Mouse (Mus musculus) E14TG2a.4 (cell line): ENCODE data around the gene Cux2.

Experiments
- H3K27me3 ChIP-seq: 2 replicates; pipeline ENCODE4 v1.6.1; 2014; ENCODE audit warnings: low read length, control low read depth; ENCODE audit not compliant: insufficient read depth
- H3K36me3 ChIP-seq: 2 replicates; pipeline ENCODE4 v1.6.1; 2014; ENCODE audit warnings: low read length, control low read depth; ENCODE audit not compliant: insufficient read depth
- H3K4me1 ChIP-seq: replicated peaks from 2 replicates; pipeline ENCODE4 v1.6.1; 2014; ENCODE audit warnings: low read depth, low read length, control low read depth
- H3K4me3 ChIP-seq: replicated peaks from 2 replicates; pipeline ENCODE4 v1.5.1; 2014; ENCODE audit warnings: mild to moderate bottlenecking, low read length
- H3K9me3 ChIP-seq: 2 replicates; pipeline ENCODE4 v1.6.1; 2014; ENCODE audit warnings: low read length, control low read depth
- CTCF ChIP-seq: conservative IDR thresholded peaks from 2 replicates; pipeline ENCODE4 v1.5.1; 2014; ENCODE audit warnings: low read length
- NANOG ChIP-seq: IDR thresholded peaks from 2 replicates; pipeline ENCODE4 v1.6.1; 2014; ENCODE audit warnings: borderline replicate concordance, low read length, mixed read lengths
- POU5F1 ChIP-seq: IDR thresholded peaks from 2 replicates; pipeline ENCODE4 v1.6.1; 2014; ENCODE audit warnings: low read length, borderline replicate concordance

Gene Cux2

GRCm38 (mm10) chr5:122050017-122050831 is at the start of gene Cux2:
TSS of gene Cux2 (minus strand) at chr5:122050102.
- peak within 1 kb of the TSS; percentile 87 for H3K4me3 ChIP-seq

DNA sequence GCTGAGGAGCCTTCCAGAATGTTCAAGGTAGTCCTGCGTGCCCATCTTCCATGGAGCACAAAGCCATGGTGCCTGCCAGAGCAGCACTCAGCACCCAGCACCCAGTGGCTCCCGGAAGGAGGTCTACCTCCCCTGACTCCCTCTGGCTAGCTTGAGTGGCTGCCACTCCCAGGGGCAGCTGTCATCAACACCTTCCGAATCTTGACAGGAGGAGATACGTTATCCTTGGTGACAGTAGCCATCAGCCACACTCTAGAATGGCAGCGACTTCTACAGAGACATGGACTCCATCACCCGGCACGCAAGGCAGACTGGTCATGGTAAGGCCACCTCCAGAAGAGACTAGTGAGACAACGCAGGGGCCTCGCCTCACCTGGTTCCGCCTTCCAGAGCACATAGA is 44.5 kb upstream of the Cux2 start:
- no peak for TF ChIP-seq POU5F1
- no peak for TF ChIP-seq NANOG
- TF ChIP-seq CTCF: no peak
- Histone ChIP-seq H3K36me3 (no peaks in the 10 kb centered on the region), H3K4me3 (no peak overlapping the region)

More at GRCm38 (mm10) chr5:122050017-122050831, at the start of gene Cux2:
- H3K27me3 ChIP-seq: peaks cover 30% of the 10 kb centered on the region
- no peak for TF ChIP-seq POU5F1
- TF ChIP-seq NANOG: no peak
- no peak; the same call in 1 of the 2 replicates for TF ChIP-seq CTCF
- H3K9me3 ChIP-seq: no peaks in the 10 kb centered on the region
- peaks cover 46% of the 10 kb centered on the region for H3K4me1 ChIP-seq
- no peaks in the 10 kb centered on the region for H3K36me3 ChIP-seq

GRCm38 (mm10) chr5:122093734-122094133 is 43.8 kb upstream of the Cux2 start:
- peaks cover 2% of the 10 kb centered on the region; the same call in 1 of the 2 replicates for H3K4me1 ChIP-seq
- H3K4me3 ChIP-seq: no peak overlapping the region
- H3K9me3 ChIP-seq: peaks cover 11% of the 10 kb centered on the region
- TF ChIP-seq CTCF (no peak), POU5F1 (no peak), NANOG (no peak)
- H3K27me3 ChIP-seq: peaks cover 7% of the 10 kb centered on the region
- H3K36me3 ChIP-seq: no peaks in the 10 kb centered on the region

More for the DNA sequence above, 44.5 kb upstream of the Cux2 start:
- peaks cover 11% of the 10 kb centered on the region for H3K9me3 ChIP-seq
- peaks cover 4% of the 10 kb centered on the region; the same call in 1 of the 2 replicates for H3K4me1 ChIP-seq
- peaks cover 12% of the 10 kb centered on the region for H3K27me3 ChIP-seq

DNA sequence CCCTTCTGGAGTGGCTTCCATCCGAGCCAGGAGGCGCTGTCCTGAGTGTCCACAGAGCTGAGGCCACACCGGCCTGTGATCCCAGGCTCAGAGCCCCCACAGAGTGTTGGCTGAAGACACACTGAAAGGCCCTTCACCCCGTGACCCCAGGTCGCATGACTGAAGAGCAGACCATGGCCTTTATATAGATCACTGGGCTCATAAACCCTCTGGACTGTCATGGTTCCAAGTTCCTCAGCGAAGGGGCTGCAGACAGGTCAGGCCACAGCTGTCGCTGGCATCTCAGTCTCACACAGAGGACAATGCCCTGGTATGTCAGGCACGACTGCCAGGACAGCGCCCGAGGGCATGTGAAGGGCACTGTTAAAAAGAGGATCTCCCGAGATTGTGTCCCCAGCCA is 42.9 kb upstream of the Cux2 start:
- H3K9me3 ChIP-seq: peaks cover 11% of the 10 kb centered on the region
- peaks cover 7% of the 10 kb centered on the region for H3K27me3 ChIP-seq
- H3K36me3 ChIP-seq: no peaks in the 10 kb centered on the region
- H3K4me3 ChIP-seq: no peak overlapping the region
- TF ChIP-seq NANOG (no peak), CTCF (no peak), POU5F1 (no peak)
- H3K4me1 ChIP-seq: no peaks in the 10 kb centered on the region; the same call in 1 of the 2 replicates

DNA sequence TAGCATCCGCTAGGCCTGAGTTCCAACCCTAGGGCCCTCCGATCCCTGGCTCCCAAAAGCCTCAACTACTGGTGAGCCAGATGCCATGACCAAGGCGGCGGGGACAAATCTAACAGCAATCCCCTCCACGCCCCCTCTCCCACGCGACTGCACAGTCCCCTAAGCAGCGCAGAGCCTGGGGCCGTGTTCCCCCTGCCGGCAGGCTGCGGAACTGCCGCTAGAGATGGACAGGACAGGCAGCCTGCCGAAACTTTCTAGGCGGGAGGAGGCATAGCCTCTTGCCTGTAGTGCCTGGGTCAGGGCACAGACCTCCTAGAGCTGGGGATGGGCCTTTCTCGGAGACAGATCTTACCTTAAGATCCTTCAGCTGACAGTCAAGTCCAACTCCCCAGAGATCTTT is 41.2 kb upstream of the Cux2 start:
- TF ChIP-seq CTCF: peak; percentile 96
- no peak for TF ChIP-seq NANOG
- H3K9me3 ChIP-seq: peaks cover 11% of the 10 kb centered on the region
- H3K4me1 ChIP-seq: peaks cover 2% of the 10 kb centered on the region
- H3K4me3 ChIP-seq: no peak overlapping the region
- no peaks in the 10 kb centered on the region for H3K36me3 ChIP-seq
- peaks cover 7% of the 10 kb centered on the region for H3K27me3 ChIP-seq

DNA sequence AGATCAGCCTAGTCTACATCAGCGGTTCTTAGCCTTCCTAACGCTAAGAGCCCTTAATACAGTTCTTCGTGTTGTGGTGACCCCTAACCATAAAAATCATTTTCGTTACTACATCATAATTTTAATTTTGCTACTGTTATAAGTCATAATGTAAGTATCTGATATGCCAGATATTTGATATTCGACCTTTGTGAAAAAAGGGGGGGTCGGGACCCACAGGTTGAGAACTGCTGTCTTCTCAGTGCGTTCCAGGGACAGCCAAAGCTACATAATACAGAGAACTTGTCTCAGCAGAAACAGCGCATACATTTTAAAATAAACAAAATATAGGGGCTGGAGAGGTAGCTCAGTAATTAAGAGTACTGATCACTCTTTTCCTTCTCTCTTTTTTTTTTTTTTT is 39.8 kb upstream of the Cux2 start:
- Histone ChIP-seq H3K36me3 (no peaks in the 10 kb centered on the region), H3K9me3 (peaks cover 11% of the 10 kb centered on the region), H3K27me3 (peaks cover 7% of the 10 kb centered on the region), H3K4me1 (peaks cover 13% of the 10 kb centered on the region), H3K4me3 (no peak overlapping the region)
- TF ChIP-seq CTCF (no peak), NANOG (no peak), POU5F1 (no peak)

- H3K4me3 ChIP-seq: no peak overlapping the region
- H3K36me3 ChIP-seq: no peaks in the 10 kb centered on the region
- H3K27me3 ChIP-seq: peaks cover 7% of the 10 kb centered on the region
- TF ChIP-seq POU5F1 (no peak), CTCF (peak; percentile 93)
- peaks cover 11% of the 10 kb centered on the region for H3K9me3 ChIP-seq
- peaks cover 21% of the 10 kb centered on the region for H3K4me1 ChIP-seq
These were observed 39.0 kb upstream of the Cux2 start for GRCm38 (mm10) chr5:122088917-122089316.

DNA sequence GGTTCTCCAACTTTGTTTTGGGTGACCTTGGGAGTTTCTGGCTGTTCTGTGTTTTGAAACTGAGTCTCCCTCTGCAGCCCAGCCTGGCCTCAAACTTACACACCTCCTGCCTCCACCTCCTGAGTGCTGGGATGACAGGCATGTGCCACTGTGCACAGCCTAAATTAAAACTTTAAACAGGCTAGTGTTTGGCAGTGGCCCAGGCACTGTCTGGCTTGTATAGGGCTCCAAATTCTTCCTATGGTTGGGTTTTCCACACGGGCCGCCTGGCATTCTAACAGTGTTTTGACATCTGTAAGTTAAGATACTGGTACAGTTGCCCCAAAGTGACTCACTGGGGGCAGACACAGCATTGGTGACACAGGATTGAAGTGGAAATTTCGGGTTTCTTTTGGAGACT is 36.2 kb upstream of the Cux2 start:
- H3K4me3 ChIP-seq: no peak overlapping the region
- no peaks in the 10 kb centered on the region for H3K36me3 ChIP-seq
- H3K9me3 ChIP-seq: no peaks in the 10 kb centered on the region
- peaks cover 29% of the 10 kb centered on the region for H3K4me1 ChIP-seq
- TF ChIP-seq POU5F1 (no peak), NANOG (no peak), CTCF (no peak)
- no peaks in the 10 kb centered on the region for H3K27me3 ChIP-seq

DNA sequence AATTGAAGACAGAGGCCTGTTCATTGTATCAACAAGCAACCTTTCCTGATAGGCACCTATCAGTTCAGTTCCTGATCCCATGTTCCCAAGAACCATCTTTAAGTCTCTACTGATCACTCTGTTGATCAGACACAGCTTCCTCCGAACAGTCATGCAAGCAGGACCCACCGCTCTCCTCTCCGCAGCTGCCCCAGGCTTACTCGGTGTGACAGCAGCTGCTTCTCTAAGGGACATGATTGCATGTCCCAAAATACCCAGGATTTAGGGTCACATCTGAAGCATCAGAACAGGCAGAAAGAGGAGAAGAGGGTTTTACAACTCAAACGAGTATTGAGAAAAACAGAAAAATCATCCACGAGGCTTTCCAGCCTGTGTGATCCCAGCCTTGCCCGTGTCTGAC is 35.4 kb upstream of the Cux2 start:
- Histone ChIP-seq H3K4me3 (no peak overlapping the region), H3K27me3 (no peaks in the 10 kb centered on the region), H3K4me1 (peaks cover 37% of the 10 kb centered on the region), H3K9me3 (no peaks in the 10 kb centered on the region), H3K36me3 (no peaks in the 10 kb centered on the region)
- TF ChIP-seq CTCF (no peak), NANOG (no peak), POU5F1 (no peak)
